Mouse (Mus musculus) liver, embryonic 16.5 days (tissue): ENCODE data around the gene Nup153. TPM values are rescaled to one million over a fixed set of nuclear protein-coding genes. Genes with fewer than 3 reads are reported as not detected.
A peak's percentile ranks its signal among the peaks of the same experiment; 100 is the strongest.

ENCODE experiments used
- ATAC-seq: fragments of 200-750 bp; cut with Nextera tagmentation; 2 replicates; pipeline ENCODE4 v1.8.0; 2017; ENCODE audit warnings: low read depth, mild to moderate bottlenecking, moderate number of reproducible peaks, moderate library complexity
- H3K27ac ChIP-seq: fragments of 300-500 bp; sonication (generic); 2 replicates; pipeline ENCODE4 v1.5.1; 2014; ENCODE audit warnings: mild to moderate bottlenecking, low read length
- H3K27me3 ChIP-seq: fragments of 300-500 bp; sonication (generic); 2 replicates; pipeline ENCODE4 v1.6.1; 2014; ENCODE audit warnings: low read depth, low read length, mixed read lengths; ENCODE audit not compliant: control insufficient read depth, insufficient read depth
- H3K36me3 ChIP-seq: fragments of 300-500 bp; sonication (generic); 2 replicates; pipeline ENCODE4 v1.6.1; 2014; ENCODE audit warnings: mild to moderate bottlenecking; ENCODE audit not compliant: control insufficient read depth, insufficient read depth
- H3K4me1 ChIP-seq: fragments of 300-500 bp; sonication (generic); 2 replicates; pipeline ENCODE4 v1.6.1; 2014; ENCODE audit warnings: low read depth, low read length, mixed read lengths; ENCODE audit not compliant: control insufficient read depth
- H3K4me2 ChIP-seq: fragments of 300-500 bp; sonication (generic); 2 replicates; pipeline ENCODE4 v1.6.1; 2014; ENCODE audit warnings: low read depth, low read length, mixed read lengths
- H3K4me3 ChIP-seq: fragments of 300-500 bp; sonication (generic); 2 replicates; pipeline ENCODE4 v1.5.1; 2014; ENCODE audit warnings: low read depth, mild to moderate bottlenecking, low read length
- H3K9ac ChIP-seq: fragments of 300-500 bp; sonication (generic); 2 replicates; pipeline ENCODE4 v1.6.1; 2014; ENCODE audit warnings: low read depth, low read length
- H3K9me3 ChIP-seq: fragments of 300-500 bp; sonication (generic); replicated peaks from 2 replicates; pipeline ENCODE4 v1.6.1; 2016; ENCODE audit warnings: low read length; ENCODE audit not compliant: control insufficient read depth
- WGBS: fragments of 180-500 bp; shearing (Covaris S2); extraction: QIAGEN DNeasy Blood & Tissue Kit; methylation state at CpG from one replicate; pipeline ENCODE4 v1.1.7; 2014; ENCODE audit not compliant: insufficient replicate concordance; 5-methylcytosine and 5-hydroxymethylcytosine counted together
- polyA plus RNA-seq: library from polyadenylated mRNA; unstranded; fragments of >200 nt; fragmentation: Nextera tagmentation; extraction: Ambion mirVana; gene quantifications from 2 replicates; pipeline ENCODE4 v1.2.1, GENCODE M21; 2015

Nup153 gene
- polyA plus RNA-seq, 1 experiment from 2014 or later: 13.6 TPM

- peak; percentile 19; the same call in 1 of the 2 replicates for ATAC-seq
- no peaks in the 10 kb centered on the region for H3K9me3 ChIP-seq
- H3K27me3 ChIP-seq: no peaks in the 10 kb centered on the region
- H3K4me2 ChIP-seq: peak overlapping the region; percentile 85
- peaks cover 11% of the 10 kb centered on the region for H3K4me1 ChIP-seq
- H3K36me3 ChIP-seq: no peaks in the 10 kb centered on the region
- H3K27ac ChIP-seq: peak overlapping the region; percentile 75
- WGBS: 2% methylated on average over 12 of the region's 12 CpGs
- peak overlapping the region; percentile 66 for H3K4me3 ChIP-seq
- peak overlapping the region; percentile 55 for H3K9ac ChIP-seq
Observed at GRCm38 (mm10) chr13:46736479-46736865, 8.7 kb upstream of the Nup153 start.

- Histone ChIP-seq H3K4me2 (peak overlapping the region; percentile 85), H3K4me1 (peaks cover 11% of the 10 kb centered on the region), H3K36me3 (no peaks in the 10 kb centered on the region), H3K9ac (peak overlapping the region; percentile 55), H3K4me3 (peak overlapping the region; percentile 66), H3K9me3 (no peaks in the 10 kb centered on the region), H3K27ac (peak overlapping the region; percentile 75), H3K27me3 (no peaks in the 10 kb centered on the region)
- peak; percentile 70 for ATAC-seq
- WGBS: under 1% methylated on average over 20 of the region's 20 CpGs
Observed at GRCm38 (mm10) chr13:46735808-46736478, 8.2 kb upstream of the Nup153 start.

GRCm38 (mm10) chr13:46735219-46735807 is 7.6 kb upstream of the Nup153 start:
- Histone ChIP-seq H3K27ac (peak overlapping the region; percentile 75), H3K9me3 (no peaks in the 10 kb centered on the region), H3K4me2 (peak overlapping the region; percentile 85), H3K4me3 (peak overlapping the region; percentile 66), H3K9ac (peak overlapping the region; percentile 55), H3K4me1 (peaks cover 11% of the 10 kb centered on the region), H3K36me3 (no peaks in the 10 kb centered on the region), H3K27me3 (no peaks in the 10 kb centered on the region)
- 19% methylated on average over 11 of the region's 11 CpGs for WGBS
- peak; percentile 43 for ATAC-seq

DNA sequence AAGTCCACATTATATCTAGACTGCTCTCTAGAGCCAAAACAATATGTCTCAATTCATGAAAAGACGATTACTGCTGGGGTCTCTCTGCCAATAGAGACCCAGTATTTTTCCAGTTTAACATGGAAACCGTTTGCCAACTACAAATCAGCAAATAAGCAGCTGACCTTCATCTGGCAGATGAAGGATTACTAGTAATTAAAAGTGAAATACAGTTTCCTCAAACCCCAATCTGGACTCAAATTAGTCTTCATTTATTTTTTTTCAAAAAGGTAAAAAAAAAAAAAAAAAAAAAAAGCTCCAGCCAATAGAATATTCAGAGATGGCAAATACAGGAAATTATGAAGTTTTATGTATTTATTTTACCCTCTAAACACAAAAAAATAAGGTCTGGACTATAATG is 2.3 kb upstream of the Nup153 start:
- ATAC-seq: no peak
- no peak overlapping the region for H3K4me3 ChIP-seq
- H3K4me1 ChIP-seq: peaks cover 7% of the 10 kb centered on the region
- H3K36me3 ChIP-seq: no peaks in the 10 kb centered on the region
- no peak overlapping the region for H3K9ac ChIP-seq
- H3K27ac ChIP-seq: no peak overlapping the region
- no peaks in the 10 kb centered on the region for H3K27me3 ChIP-seq
- WGBS: 66% methylated on average over 2 of the region's 2 CpGs
- no peaks in the 10 kb centered on the region for H3K9me3 ChIP-seq
- H3K4me2 ChIP-seq: no peak overlapping the region

GRCm38 (mm10) chr13:46728411-46728810 is 671 bp upstream of the Nup153 start:
- ATAC-seq: no peak
- Histone ChIP-seq H3K27me3 (no peaks in the 10 kb centered on the region), H3K9me3 (no peaks in the 10 kb centered on the region), H3K36me3 (no peaks in the 10 kb centered on the region), H3K9ac (peak overlapping the region; percentile 96), H3K4me2 (peak overlapping the region; percentile 79), H3K4me3 (peak overlapping the region; percentile 100), H3K27ac (peak overlapping the region; percentile 78), H3K4me1 (peaks cover 15% of the 10 kb centered on the region)
- WGBS: 32% methylated on average over 5 of the region's 5 CpGs

GRCm38 (mm10) chr13:46727038-46727836 is 503 bp downstream of the Nup153 start:
- H3K27ac ChIP-seq: peak overlapping the region; percentile 98

GRCm38 (mm10) chr13:46726288-46727037 is 1.3 kb downstream of the Nup153 start:
- H3K27me3 ChIP-seq: no peaks in the 10 kb centered on the region
- H3K9me3 ChIP-seq: no peaks in the 10 kb centered on the region
- peak overlapping the region; percentile 96 for H3K9ac ChIP-seq
- peak overlapping the region; percentile 100 for H3K4me3 ChIP-seq
- ATAC-seq: no peak
- peak overlapping the region; percentile 69 for H3K4me2 ChIP-seq
- no peaks in the 10 kb centered on the region for H3K36me3 ChIP-seq
- H3K4me1 ChIP-seq: peaks cover 24% of the 10 kb centered on the region
- under 1% methylated on average over 30 of the region's 30 CpGs for WGBS
- H3K27ac ChIP-seq: peak overlapping the region; percentile 98

More at GRCm38 (mm10) chr13:46727038-46727836, 503 bp downstream of the Nup153 start:
- Histone ChIP-seq H3K4me2 (peak overlapping the region; percentile 69), H3K4me3 (peak overlapping the region; percentile 100), H3K9ac (peak overlapping the region; percentile 96), H3K4me1 (peaks cover 17% of the 10 kb centered on the region), H3K9me3 (no peaks in the 10 kb centered on the region), H3K27me3 (no peaks in the 10 kb centered on the region), H3K36me3 (no peaks in the 10 kb centered on the region)
- under 1% methylated on average over 78 of the region's 85 CpGs for WGBS
- ATAC-seq: peak; percentile 56

DNA sequence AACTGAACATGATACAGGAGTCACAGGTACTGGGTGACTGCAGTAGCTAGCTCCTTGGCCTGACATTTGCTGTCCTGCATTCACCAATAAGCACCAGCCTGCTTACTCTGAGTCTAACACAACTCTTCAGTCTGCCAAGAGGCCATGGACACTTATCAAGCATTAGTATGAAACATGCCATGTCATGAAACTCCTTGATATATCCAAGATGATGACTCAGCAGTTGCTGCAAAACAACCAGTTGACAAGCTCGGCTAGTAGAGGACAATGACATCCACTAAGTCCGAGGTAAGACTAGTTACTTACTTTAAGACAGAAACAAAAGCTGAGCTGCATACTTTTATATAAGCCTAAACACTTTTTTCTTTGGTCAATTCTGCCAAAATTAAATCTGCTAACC is 2.5 kb downstream of the Nup153 start:
- peak overlapping the region; percentile 44 for H3K4me3 ChIP-seq
- ATAC-seq: peak; percentile 40
- H3K27me3 ChIP-seq: no peaks in the 10 kb centered on the region

More for the DNA sequence above, 2.5 kb downstream of the Nup153 start:
- peak overlapping the region; percentile 2; the same call in 1 of the 2 replicates for H3K9ac ChIP-seq
- H3K4me1 ChIP-seq: peaks cover 26% of the 10 kb centered on the region
- no peaks in the 10 kb centered on the region for H3K36me3 ChIP-seq
- H3K9me3 ChIP-seq: no peaks in the 10 kb centered on the region
- peak overlapping the region; percentile 85 for H3K27ac ChIP-seq
- H3K4me2 ChIP-seq: peak overlapping the region; percentile 63
- 6% methylated on average over 2 of the region's 2 CpGs for WGBS
